Mouse (Mus musculus) forebrain, embryonic 15.5 days (tissue): ENCODE measurements around the gene Mrps12. TPM values are rescaled to one million over a fixed set of nuclear protein-coding genes. Genes with fewer than 3 reads are reported as not detected.

ENCODE experiments used
- ATAC-seq: fragments of 200-750 bp; cut with Nextera tagmentation; replicated peaks from 2 replicates; pipeline ENCODE4 v1.8.0; 2017; ENCODE audit warnings: mild to moderate bottlenecking, moderate TSS enrichment, moderate library complexity
- H3K27ac ChIP-seq: fragments of 300-500 bp; sonication (generic); replicated peaks from 2 replicates; pipeline ENCODE4 v1.5.1; 2015; ENCODE audit warnings: mild to moderate bottlenecking, inconsistent platforms
- H3K27me3 ChIP-seq: fragments of 300-500 bp; sonication (generic); 2 replicates; pipeline ENCODE4 v1.6.1; 2015; ENCODE audit warnings: inconsistent platforms
- H3K36me3 ChIP-seq: fragments of 300-500 bp; sonication (generic); 2 replicates; pipeline ENCODE4 v1.6.1; 2015; ENCODE audit warnings: mild to moderate bottlenecking, inconsistent platforms
- H3K4me1 ChIP-seq: fragments of 300-500 bp; sonication (generic); 2 replicates; pipeline ENCODE4 v1.6.1; 2015; ENCODE audit warnings: inconsistent platforms
- H3K4me2 ChIP-seq: fragments of 300-500 bp; sonication (generic); replicated peaks from 2 replicates; pipeline ENCODE4 v1.6.1; 2015; ENCODE audit warnings: mild to moderate bottlenecking, inconsistent platforms
- H3K4me3 ChIP-seq: fragments of 300-500 bp; sonication (generic); 2 replicates; pipeline ENCODE4 v1.5.1; 2015; ENCODE audit warnings: mild to moderate bottlenecking, inconsistent platforms
- H3K9ac ChIP-seq: fragments of 300-500 bp; sonication (generic); replicated peaks from 2 replicates; pipeline ENCODE4 v1.6.1; 2015; ENCODE audit warnings: mild to moderate bottlenecking, inconsistent platforms
- H3K9me3 ChIP-seq: fragments of 300-500 bp; sonication (generic); 2 replicates; pipeline ENCODE4 v1.6.1; 2016; ENCODE audit warnings: inconsistent platforms
- WGBS: fragments of 180-500 bp; shearing (Covaris S2); methylation state at CpG from one replicate; pipeline ENCODE4 v1.1.7; 2015; ENCODE audit warnings: mixed read lengths; 5-methylcytosine and 5-hydroxymethylcytosine counted together
- polyA plus RNA-seq: library from polyadenylated mRNA; unstranded; fragments of >200 nt; fragmentation: Nextera tagmentation; extraction: Ambion mirVana; gene quantifications from 2 replicates; pipeline ENCODE4 v1.2.1, GENCODE M21; 2015

Mrps12 gene
- polyA plus RNA-seq, 1 experiment from 2014 or later = 109 TPM

- no peak overlapping the region for H3K9ac ChIP-seq
- WGBS = 94% methylated on average over 7 of the region's 7 CpGs
- peaks cover 5% of the 10 kb centered on the region; the same call in 1 of the 2 replicates for H3K36me3 ChIP-seq
- no peaks in the 10 kb centered on the region for H3K4me1 ChIP-seq
- no peak overlapping the region for H3K4me3 ChIP-seq
- H3K9me3 ChIP-seq = no peaks in the 10 kb centered on the region
- ATAC-seq = no peak
- no peaks in the 10 kb centered on the region for H3K27me3 ChIP-seq
- H3K27ac ChIP-seq = no peak overlapping the region
- H3K4me2 ChIP-seq = no peak overlapping the region
Measured at GRCm38 (mm10) chr7:28749935-28750334, 8.3 kb upstream of the Mrps12 start.

GRCm38 (mm10) chr7:28741368-28741708 lies 282 bp downstream of the Mrps12 start:
- ATAC-seq = peak; percentile 10; the same call in 1 of the 2 replicates
- H3K27ac ChIP-seq = peak overlapping the region; percentile 76
- peak overlapping the region; percentile 80 for H3K9ac ChIP-seq
- H3K36me3 ChIP-seq = no peaks in the 10 kb centered on the region
- no peaks in the 10 kb centered on the region for H3K9me3 ChIP-seq
- WGBS = 2% methylated on average over 13 of the region's 13 CpGs
- H3K27me3 ChIP-seq = no peaks in the 10 kb centered on the region
- peak overlapping the region; percentile 86 for H3K4me2 ChIP-seq
- H3K4me1 ChIP-seq = peaks cover 20% of the 10 kb centered on the region
- peak overlapping the region; percentile 73 for H3K4me3 ChIP-seq

- H3K36me3 ChIP-seq = no peaks in the 10 kb centered on the region
- peaks cover 20% of the 10 kb centered on the region for H3K4me1 ChIP-seq
- peak overlapping the region; percentile 73 for H3K4me3 ChIP-seq
- H3K9me3 ChIP-seq = no peaks in the 10 kb centered on the region
- H3K9ac ChIP-seq = peak overlapping the region; percentile 80
- H3K27ac ChIP-seq = 0 out of 2 replicates have a peak overlapping the region, but pooled peaks have one; percentile 76
- 43% methylated on average over 9 of the region's 9 CpGs for WGBS
- H3K27me3 ChIP-seq = no peaks in the 10 kb centered on the region
- no peak for ATAC-seq
- peak overlapping the region; percentile 86 for H3K4me2 ChIP-seq
Measured at GRCm38 (mm10) chr7:28740949-28741348, 671 bp downstream of the Mrps12 start.

GRCm38 (mm10) chr7:28739829-28740228 lies 1.8 kb downstream of the Mrps12 start:
- no peak for ATAC-seq
- WGBS = 94% methylated on average over 21 of the region's 21 CpGs
- Histone ChIP-seq H3K27me3 (no peaks in the 10 kb centered on the region), H3K4me3 (no peak overlapping the region), H3K9ac (no peak overlapping the region), H3K27ac (no peak overlapping the region), H3K4me2 (no peak overlapping the region), H3K36me3 (no peaks in the 10 kb centered on the region), H3K9me3 (no peaks in the 10 kb centered on the region), H3K4me1 (peaks cover 20% of the 10 kb centered on the region)

GRCm38 (mm10) chr7:28735701-28736100 lies 5.9 kb downstream of the Mrps12 start:
- no peaks in the 10 kb centered on the region for H3K36me3 ChIP-seq
- H3K4me1 ChIP-seq = peaks cover 12% of the 10 kb centered on the region; the same call in 1 of the 2 replicates
- 84% methylated on average over 6 of the region's 6 CpGs for WGBS
- no peak for ATAC-seq
- H3K27ac ChIP-seq = no peak overlapping the region
- no peaks in the 10 kb centered on the region for H3K27me3 ChIP-seq
- H3K9me3 ChIP-seq = no peaks in the 10 kb centered on the region
- no peak overlapping the region for H3K4me3 ChIP-seq
- no peak overlapping the region for H3K9ac ChIP-seq
- H3K4me2 ChIP-seq = no peak overlapping the region

- peaks cover 8% of the 10 kb centered on the region; the same call in 1 of the 2 replicates for H3K4me1 ChIP-seq
- no peak for ATAC-seq
- H3K27ac ChIP-seq = no peak overlapping the region
- WGBS = 5% methylated on average over 11 of the region's 11 CpGs
- H3K36me3 ChIP-seq = no peaks in the 10 kb centered on the region
- H3K9me3 ChIP-seq = no peaks in the 10 kb centered on the region
- no peaks in the 10 kb centered on the region for H3K27me3 ChIP-seq
- peak overlapping the region; percentile 65 for H3K4me2 ChIP-seq
- peak overlapping the region; percentile 42 for H3K4me3 ChIP-seq
- H3K9ac ChIP-seq = 0 out of 2 replicates have a peak overlapping the region, but pooled peaks have one; percentile 34
Measured at GRCm38 (mm10) chr7:28733211-28733610, 8.4 kb downstream of the Mrps12 start.

- Histone ChIP-seq H3K27ac (no peak overlapping the region), H3K9me3 (no peaks in the 10 kb centered on the region), H3K4me1 (peaks cover 8% of the 10 kb centered on the region; the same call in 1 of the 2 replicates), H3K9ac (peak overlapping the region; percentile 34), H3K4me3 (peak overlapping the region; percentile 42), H3K4me2 (peak overlapping the region; percentile 65), H3K36me3 (no peaks in the 10 kb centered on the region), H3K27me3 (no peaks in the 10 kb centered on the region)
- peak; percentile 72 for ATAC-seq
- 2% methylated on average over 58 of the region's 58 CpGs for WGBS
Measured at GRCm38 (mm10) chr7:28732341-28733142, 9.1 kb downstream of the Mrps12 start.

- Histone ChIP-seq H3K27me3 (no peaks in the 10 kb centered on the region), H3K4me3 (no peak overlapping the region), H3K27ac (no peak overlapping the region), H3K36me3 (no peaks in the 10 kb centered on the region), H3K9ac (no peak overlapping the region), H3K4me2 (no peak overlapping the region), H3K9me3 (no peaks in the 10 kb centered on the region), H3K4me1 (peaks cover 13% of the 10 kb centered on the region; the same call in 1 of the 2 replicates)
- WGBS = 57% methylated on average over 10 of the region's 10 CpGs
- ATAC-seq = no peak
Measured at GRCm38 (mm10) chr7:28727649-28728340, 13.8 kb downstream of the Mrps12 start.

- H3K9me3 ChIP-seq = no peaks in the 10 kb centered on the region
- peak; percentile 82 for ATAC-seq
- no peaks in the 10 kb centered on the region for H3K27me3 ChIP-seq
- peak overlapping the region; percentile 36 for H3K4me2 ChIP-seq
- no peak overlapping the region for H3K4me3 ChIP-seq
- no peak overlapping the region for H3K27ac ChIP-seq
- 5% methylated on average over 14 of the region's 14 CpGs for WGBS
- no peak overlapping the region for H3K9ac ChIP-seq
- 0 out of 2 replicates have a peak, but pooled peaks cover 7% of the 10 kb centered on the region for H3K4me1 ChIP-seq
- no peaks in the 10 kb centered on the region for H3K36me3 ChIP-seq
Measured at GRCm38 (mm10) chr7:28726600-28726999, 15.0 kb downstream of the Mrps12 start.

GRCm38 (mm10) chr7:28724613-28725012 lies 17.0 kb downstream of the Mrps12 start:
- 0 out of 2 replicates have a peak, but pooled peaks cover 7% of the 10 kb centered on the region for H3K4me1 ChIP-seq
- no peaks in the 10 kb centered on the region for H3K27me3 ChIP-seq
- H3K36me3 ChIP-seq = no peaks in the 10 kb centered on the region
- no peaks in the 10 kb centered on the region for H3K9me3 ChIP-seq
- no peak for ATAC-seq
- no peak overlapping the region for H3K4me2 ChIP-seq
- no peak overlapping the region for H3K4me3 ChIP-seq
- H3K9ac ChIP-seq = no peak overlapping the region
- 98% methylated on average over 2 of the region's 2 CpGs for WGBS
- no peak overlapping the region for H3K27ac ChIP-seq

- H3K4me3 ChIP-seq = no peak overlapping the region
- no peak for ATAC-seq
- no peak overlapping the region for H3K27ac ChIP-seq
- H3K4me1 ChIP-seq = 0 out of 2 replicates have a peak, but pooled peaks cover 7% of the 10 kb centered on the region
- H3K27me3 ChIP-seq = no peaks in the 10 kb centered on the region
- H3K36me3 ChIP-seq = no peaks in the 10 kb centered on the region
- H3K4me2 ChIP-seq = no peak overlapping the region
- 93% methylated on average over 7 of the region's 7 CpGs for WGBS
- no peaks in the 10 kb centered on the region for H3K9me3 ChIP-seq
- H3K9ac ChIP-seq = no peak overlapping the region
Measured at GRCm38 (mm10) chr7:28722079-28722478, 19.5 kb downstream of the Mrps12 start.
